Mouse (Mus musculus) spleen, adult 12 weeks (tissue): ENCODE data around the gene Hs3st3a1.

ENCODE experiments used
- DNase-seq: peaks from one replicate; pipeline ENCODE4 v3.0.0; 2022; ENCODE audit warnings: low spot score

The Hs3st3a1 gene

GRCm38 (mm10) chr11:64434611-64435545, at the start of gene Hs3st3a1:
Gene Hs3st3a1 (plus strand): TSS chr11:64435332.
- DNase-seq = no peak

- DNase-seq = no peak
Observed at GRCm38 (mm10) chr11:64386333-64386732, 48.8 kb upstream of the Hs3st3a1 start.

- DNase-seq = no peak
Observed at GRCm38 (mm10) chr11:64396331-64396881, 38.7 kb upstream of the Hs3st3a1 start.

- DNase-seq = no peak
Observed at GRCm38 (mm10) chr11:64396949-64397348, 38.2 kb upstream of the Hs3st3a1 start.

GRCm38 (mm10) chr11:64397612-64398011, 37.5 kb upstream of the Hs3st3a1 start:
- DNase-seq = no peak

GRCm38 (mm10) chr11:64400534-64401093, 34.5 kb upstream of the Hs3st3a1 start:
- DNase-seq = no peak

GRCm38 (mm10) chr11:64418969-64419368, 16.2 kb upstream of the Hs3st3a1 start:
- DNase-seq = no peak

- DNase-seq = no peak
Observed at GRCm38 (mm10) chr11:64435546-64436411, 647 bp downstream of the Hs3st3a1 start.

GRCm38 (mm10) chr11:64436412-64436727, 1.2 kb downstream of the Hs3st3a1 start, which contains the start of gene F930015N05Rik:
Gene F930015N05Rik (minus strand): TSS chr11:64436653.
- DNase-seq = no peak

- no peak for DNase-seq
Observed at GRCm38 (mm10) chr11:64436791-64437298, 1.7 kb downstream of the Hs3st3a1 start.

- DNase-seq = no peak
Observed at GRCm38 (mm10) chr11:64437721-64438120, 2.6 kb downstream of the Hs3st3a1 start.

- no peak for DNase-seq
Observed at GRCm38 (mm10) chr11:64438909-64439308, 3.8 kb downstream of the Hs3st3a1 start.

GRCm38 (mm10) chr11:64442119-64442518, 7.0 kb downstream of the Hs3st3a1 start:
- no peak for DNase-seq

- no peak for DNase-seq
Observed at GRCm38 (mm10) chr11:64442701-64443100, 7.6 kb downstream of the Hs3st3a1 start.

- DNase-seq = no peak
Observed at GRCm38 (mm10) chr11:64445227-64445626, 10.1 kb downstream of the Hs3st3a1 start.

- no peak for DNase-seq
Observed at GRCm38 (mm10) chr11:64448586-64449315, 13.6 kb downstream of the Hs3st3a1 start.

- DNase-seq = no peak
Observed at GRCm38 (mm10) chr11:64461746-64462145, 26.6 kb downstream of the Hs3st3a1 start.

GRCm38 (mm10) chr11:64468737-64469136, 33.6 kb downstream of the Hs3st3a1 start:
- no peak for DNase-seq

- no peak for DNase-seq
Observed at GRCm38 (mm10) chr11:64470689-64471088, 35.6 kb downstream of the Hs3st3a1 start.

- no peak for DNase-seq
Observed at GRCm38 (mm10) chr11:64473679-64474078, 38.5 kb downstream of the Hs3st3a1 start.

- DNase-seq = no peak
Observed at GRCm38 (mm10) chr11:64481445-64481844, 46.3 kb downstream of the Hs3st3a1 start.
